Mouse (Mus musculus) lung, embryonic 14.5 days (tissue): ENCODE results near the gene Irgq. TPM values are rescaled to one million over a fixed set of nuclear protein-coding genes. Genes with fewer than 3 reads are reported as not detected.
"Not testable (repeated sequence)": the region's sequence is repeated elsewhere in the genome, so short reads cannot be mapped to it uniquely, and the experiment has no call there.

Source experiments
- ATAC-seq: fragments of 200-750 bp; cut with Nextera tagmentation; 2 replicates; pipeline ENCODE4 v1.8.0; 2017; ENCODE audit warnings: mild to moderate bottlenecking, moderate TSS enrichment, moderate library complexity; ENCODE audit not compliant: insufficient read depth
- DNase-seq: peaks from one replicate; pipeline ENCODE4 v3.0.0-alpha.2; 2015
- H3K27ac ChIP-seq: fragments of 300-500 bp; sonication (generic); 2 replicates; pipeline ENCODE4 v1.5.1; 2014; ENCODE audit warnings: low read depth, mild to moderate bottlenecking, moderate library complexity
- H3K27me3 ChIP-seq: fragments of 300-500 bp; sonication (generic); 2 replicates; pipeline ENCODE4 v1.6.1; 2014; ENCODE audit warnings: low read length, control low read depth; ENCODE audit not compliant: insufficient read depth
- H3K36me3 ChIP-seq: fragments of 300-500 bp; sonication (generic); 2 replicates; pipeline ENCODE4 v1.6.1; 2014; ENCODE audit warnings: control low read depth; ENCODE audit not compliant: insufficient read depth
- H3K4me1 ChIP-seq: fragments of 300-500 bp; sonication (generic); 2 replicates; pipeline ENCODE4 v1.6.1; 2014; ENCODE audit warnings: antibody characterized with exemption, control low read depth; ENCODE audit not compliant: insufficient read depth
- H3K4me2 ChIP-seq: fragments of 300-500 bp; sonication (generic); 2 replicates; pipeline ENCODE4 v1.6.1; 2014; ENCODE audit warnings: mild to moderate bottlenecking
- H3K4me3 ChIP-seq: fragments of 300-500 bp; sonication (generic); 2 replicates; pipeline ENCODE4 v1.5.1; 2014; ENCODE audit warnings: low read depth, low read length
- H3K9ac ChIP-seq: fragments of 300-500 bp; sonication (generic); 2 replicates; pipeline ENCODE4 v1.6.1; 2014
- H3K9me3 ChIP-seq: fragments of 300-500 bp; sonication (generic); 2 replicates; pipeline ENCODE4 v1.6.1; 2016; ENCODE audit warnings: low read depth, low read length, control low read depth
- CTCF ChIP-seq: IDR thresholded peaks from 2 replicates; pipeline ENCODE4 v1.5.1; 2016; ENCODE audit warnings: antibody characterized with exemption, low read depth
- WGBS: fragments of 180-500 bp; shearing (Covaris S2); extraction: QIAGEN DNeasy Blood & Tissue Kit; methylation state at CpG from one replicate; pipeline ENCODE4 v1.1.7; 2014; 5-methylcytosine and 5-hydroxymethylcytosine counted together
- polyA plus RNA-seq: library from polyadenylated mRNA; unstranded; fragments of >200 nt; fragmentation: Nextera tagmentation; extraction: Ambion mirVana; gene quantifications from 2 replicates; pipeline ENCODE4 v1.2.1, GENCODE M21; 2014

The Irgq gene
- polyA plus RNA-seq, 1 experiment from 2014 or later, result 9.3 TPM

GRCm38 (mm10) chr7:24512355-24512754, 18.1 kb upstream of the Irgq start, which contains the start of gene AC161166.1:
Gene AC161166.1 (minus strand): TSS chr7:24512455.
- H3K9ac ChIP-seq, result no peak within 1 kb of the TSS
- ATAC-seq (no peak), DNase-seq (no peak)
- H3K4me3 ChIP-seq, result no peak within 1 kb of the TSS
- peaks cover 34% of the 10 kb centered on the region; the same call in 1 of the 2 replicates for H3K36me3 ChIP-seq
- 92% methylated on average over 7 of the region's 7 CpGs for WGBS
- TF ChIP-seq CTCF, result no peak
- H3K4me1 ChIP-seq, result 0 out of 2 replicates have a peak, but pooled peaks cover 3% of the 10 kb centered on the region
- H3K27ac ChIP-seq, result no peak within 1 kb of the TSS
- no peak within 1 kb of the TSS for H3K4me2 ChIP-seq
- no peaks in the 10 kb centered on the region for H3K9me3 ChIP-seq
- no peaks in the 10 kb centered on the region for H3K27me3 ChIP-seq

GRCm38 (mm10) chr7:24516319-24516718, 14.2 kb upstream of the Irgq start:
- H3K36me3 ChIP-seq, result peaks cover 26% of the 10 kb centered on the region; the same call in 1 of the 2 replicates
- not testable (repeated sequence) for H3K9ac ChIP-seq, DNase-seq, H3K4me1 ChIP-seq, H3K27me3 ChIP-seq, ATAC-seq, H3K9me3 ChIP-seq, H3K4me2 ChIP-seq, H3K27ac ChIP-seq, H3K4me3 ChIP-seq
- 65% methylated on average over 8 of the region's 8 CpGs for WGBS

GRCm38 (mm10) chr7:24517077-24517476, 13.4 kb upstream of the Irgq start:
- no peak for ATAC-seq
- Histone ChIP-seq H3K36me3 (peaks cover 19% of the 10 kb centered on the region; the same call in 1 of the 2 replicates), H3K4me2 (no peak overlapping the region), H3K4me3 (no peak overlapping the region), H3K9me3 (no peaks in the 10 kb centered on the region), H3K27ac (no peak overlapping the region), H3K4me1 (no peaks in the 10 kb centered on the region), H3K27me3 (no peaks in the 10 kb centered on the region), H3K9ac (no peak overlapping the region)
- WGBS, result 55% methylated on average over 5 of the region's 5 CpGs
- DNase-seq, result no peak
- no peak for TF ChIP-seq CTCF

GRCm38 (mm10) chr7:24517654-24518053, 12.8 kb upstream of the Irgq start:
- TF ChIP-seq CTCF, result no peak

GRCm38 (mm10) chr7:24519130-24519529, 11.4 kb upstream of the Irgq start:
- Histone ChIP-seq H3K27me3 (no peaks in the 10 kb centered on the region), H3K4me1 (no peaks in the 10 kb centered on the region), H3K9ac (no peak overlapping the region), H3K9me3 (no peaks in the 10 kb centered on the region), H3K4me2 (no peak overlapping the region), H3K4me3 (no peak overlapping the region), H3K27ac (no peak overlapping the region), H3K36me3 (peaks cover 16% of the 10 kb centered on the region; the same call in 1 of the 2 replicates)
- no peak for TF ChIP-seq CTCF
- WGBS, result 60% methylated on average over 3 of the region's 3 CpGs
- ATAC-seq (no peak), DNase-seq (no peak)

More at GRCm38 (mm10) chr7:24517654-24518053, 12.8 kb upstream of the Irgq start:
- no peak overlapping the region for H3K4me2 ChIP-seq
- H3K36me3 ChIP-seq, result peaks cover 16% of the 10 kb centered on the region; the same call in 1 of the 2 replicates
- no peak overlapping the region for H3K27ac ChIP-seq
- DNase-seq, result no peak
- no peak for ATAC-seq
- no peak overlapping the region for H3K9ac ChIP-seq
- no peaks in the 10 kb centered on the region for H3K4me1 ChIP-seq
- H3K4me3 ChIP-seq, result no peak overlapping the region
- no peaks in the 10 kb centered on the region for H3K27me3 ChIP-seq
- 58% methylated on average over 6 of the region's 6 CpGs for WGBS
- H3K9me3 ChIP-seq, result no peaks in the 10 kb centered on the region

- H3K9ac ChIP-seq, ATAC-seq, H3K4me1 ChIP-seq, H3K9me3 ChIP-seq, H3K36me3 ChIP-seq, H3K4me3 ChIP-seq, H3K27ac ChIP-seq, DNase-seq, H3K4me2 ChIP-seq, H3K27me3 ChIP-seq: not testable (repeated sequence)
- WGBS, result 89% methylated on average over 10 of the region's 10 CpGs
Measured at GRCm38 (mm10) chr7:24520054-24520453, 10.4 kb upstream of the Irgq start.

GRCm38 (mm10) chr7:24522805-24523204, 7.7 kb upstream of the Irgq start:
- 50% methylated on average over 5 of the region's 5 CpGs for WGBS
- Histone ChIP-seq H3K4me3 (no peak overlapping the region), H3K27me3 (no peaks in the 10 kb centered on the region), H3K4me2 (no peak overlapping the region), H3K4me1 (no peaks in the 10 kb centered on the region), H3K9ac (no peak overlapping the region; the same call in 1 of the 2 replicates), H3K36me3 (no peaks in the 10 kb centered on the region), H3K9me3 (no peaks in the 10 kb centered on the region), H3K27ac (no peak overlapping the region)
- TF ChIP-seq CTCF, result no peak
- peak; percentile 56; the same call in 1 of the 2 replicates for ATAC-seq
- DNase-seq, result peak; percentile 21

- Histone ChIP-seq H3K4me3 (no peak overlapping the region), H3K9ac (no peak overlapping the region), H3K4me2 (no peak overlapping the region), H3K27me3 (no peaks in the 10 kb centered on the region), H3K27ac (no peak overlapping the region), H3K9me3 (no peaks in the 10 kb centered on the region), H3K4me1 (no peaks in the 10 kb centered on the region), H3K36me3 (no peaks in the 10 kb centered on the region)
- DNase-seq (no peak), ATAC-seq (no peak)
- TF ChIP-seq CTCF, result no peak
- WGBS, result 82% methylated on average over 6 of the region's 6 CpGs
Measured at GRCm38 (mm10) chr7:24523723-24524122, 6.8 kb upstream of the Irgq start.
